Comparison of ENCODE assay signal across 29 mouse cellular contexts in the genomic region with DNA sequence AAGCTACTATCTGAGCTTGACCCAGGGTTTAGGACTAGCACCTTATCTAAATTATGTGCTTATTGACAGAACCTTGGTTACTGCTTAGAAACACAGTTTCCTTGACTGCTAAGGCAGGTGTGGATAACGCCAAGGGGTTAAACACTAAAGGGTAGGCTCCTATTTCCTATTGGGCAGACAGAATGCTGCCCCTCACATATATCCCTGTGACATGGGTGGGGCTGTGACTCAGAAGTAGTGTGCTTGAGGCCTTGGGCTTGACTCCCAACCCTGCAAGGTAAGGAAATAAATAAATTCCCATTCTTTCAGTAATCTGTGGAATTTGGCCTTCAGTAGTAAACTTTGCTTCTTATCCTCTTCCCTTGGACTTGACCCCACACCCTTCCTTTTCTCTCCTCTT.
DNase-seq lines count a peak whose midpoint lies in the region; ATAC-seq and TF ChIP-seq lines count a peak whose summit lies in the region.
"Had no signal": no experiment of that assay in that cellular context is flagged by ENCODE, and none has a peak within 500 bp of the region (broad histone marks: within the 10 kb centered on the region; RNA-seq: fewer than 3 reads in every experiment).

No protein-coding gene starts in this region.

- 62% methylated on average over 1 of the region's 1 CpGs for WGBS in heart, embryonic 15.5 days
- 40% methylated on average over 1 of the region's 1 CpGs for WGBS in lung, postnatal 0 days
- 41% methylated on average over 1 of the region's 1 CpGs for WGBS in intestine, postnatal 0 days
- WGBS in stomach, postnatal 0 days, result 58% methylated on average over 1 of the region's 1 CpGs
- 97% methylated on average over 1 of the region's 1 CpGs for WGBS in neural tube, embryonic 15.5 days

- DNase-seq in heart, adult 18-20 months, result no peak
- peak; percentile 75 for DNase-seq in lung, postnatal 0 days (ENCODE audit: low spot score)
- DNase-seq in lung, postnatal 4 days, result no peak
- DNase-seq in stomach, postnatal 0 days (ENCODE audit: low spot score), result peak; percentile 47
- DNase-seq in gastrocnemius, adult 2 months, result no peak
- DNase-seq: adrenal gland, postnatal 10 days; B cell, adult 2 months; cerebellum, adult 11 months; cerebellum, adult 9-10 months; embryo, embryonic 11 days; gastrocnemius, postnatal 36 days; kidney, adult 9 months; kidney, postnatal 10 days; liver, postnatal 0 days had no signal

- intact Hi-C loops in gastrocnemius, adult 2 months (cut with DNase I), result no loop called here

- H3K36me3 ChIP-seq in heart, embryonic 15.5 days, result no peaks in the 10 kb centered on the region
- H3K36me3 ChIP-seq in lung, postnatal 0 days (ENCODE audit: insufficient read depth, low read length), result no peaks in the 10 kb centered on the region
- no peaks in the 10 kb centered on the region for H3K36me3 ChIP-seq in intestine, postnatal 0 days (ENCODE audit: control insufficient read depth, insufficient read depth)
- no peaks in the 10 kb centered on the region for H3K36me3 ChIP-seq in stomach, postnatal 0 days (ENCODE audit: control insufficient read depth, insufficient read depth, low read length)
- H3K36me3 ChIP-seq in neural tube, embryonic 15.5 days, result no peaks in the 10 kb centered on the region
- H3K36me3 ChIP-seq: embryonic facial prominence, embryonic 12.5 days; hindbrain, embryonic 15.5 days; limb, embryonic 12.5 days; midbrain, embryonic 12.5 days; neural tube, embryonic 13.5 days had no signal

- no peak overlapping the region for H3K9ac ChIP-seq in heart, embryonic 15.5 days
- no peak overlapping the region for H3K9ac ChIP-seq in lung, postnatal 0 days (replicated peaks; ENCODE audit: low read depth)
- no peak overlapping the region for H3K9ac ChIP-seq in intestine, postnatal 0 days (ENCODE audit: low read depth, low read length)
- no peak overlapping the region for H3K9ac ChIP-seq in stomach, postnatal 0 days (ENCODE audit: low read length)
- H3K9ac ChIP-seq in neural tube, embryonic 15.5 days (replicated peaks), result no peak overlapping the region
- H3K9ac ChIP-seq: embryonic facial prominence, embryonic 12.5 days; hindbrain, embryonic 15.5 days; limb, embryonic 12.5 days; liver, postnatal 0 days; midbrain, embryonic 12.5 days; neural tube, embryonic 13.5 days had no signal

- H3K4me2 ChIP-seq in heart, embryonic 15.5 days, result no peak overlapping the region
- no peak overlapping the region for H3K4me2 ChIP-seq in lung, postnatal 0 days (replicated peaks; ENCODE audit: low read depth, low read length)
- peak overlapping the region; percentile 43; the same call in 1 of the 2 replicates for H3K4me2 ChIP-seq in intestine, postnatal 0 days (replicated peaks; ENCODE audit: low read depth)
- H3K4me2 ChIP-seq in stomach, postnatal 0 days (replicated peaks; ENCODE audit: low read depth), result no peak overlapping the region
- no peak overlapping the region for H3K4me2 ChIP-seq in neural tube, embryonic 15.5 days
- H3K4me2 ChIP-seq: embryonic facial prominence, embryonic 12.5 days; hindbrain, embryonic 15.5 days; limb, embryonic 12.5 days; liver, embryonic 11.5 days; midbrain, embryonic 12.5 days; neural tube, embryonic 13.5 days had no signal

- peak overlapping the region; percentile 17; the same call in 1 of the 2 replicates for H3K27ac ChIP-seq in heart, embryonic 15.5 days
- H3K27ac ChIP-seq in lung, postnatal 0 days (ENCODE audit: low read length), result peak overlapping the region; percentile 9; the same call in 1 of the 2 replicates
- peak overlapping the region; percentile 76; the same call in 1 of the 2 replicates for H3K27ac ChIP-seq in intestine, postnatal 0 days (ENCODE audit: low read depth, low read length)
- peak overlapping the region; percentile 25; the same call in 1 of the 2 replicates for H3K27ac ChIP-seq in stomach, postnatal 0 days (replicated peaks)
- no peak overlapping the region for H3K27ac ChIP-seq in neural tube, embryonic 15.5 days (replicated peaks)
- no peak overlapping the region for H3K27ac ChIP-seq in gastrocnemius, adult 2 months
- H3K27ac ChIP-seq: embryonic facial prominence, embryonic 12.5 days; hindbrain, embryonic 10.5 days; hindbrain, embryonic 15.5 days; limb, embryonic 12.5 days; midbrain, embryonic 12.5 days; neural tube, embryonic 13.5 days had no signal

- H3K27me3 ChIP-seq in heart, embryonic 15.5 days, result no peaks in the 10 kb centered on the region
- no peaks in the 10 kb centered on the region for H3K27me3 ChIP-seq in lung, postnatal 0 days (replicated peaks; ENCODE audit: insufficient read depth, low read length)
- no peaks in the 10 kb centered on the region for H3K27me3 ChIP-seq in intestine, postnatal 0 days (replicated peaks; ENCODE audit: control insufficient read depth, insufficient read depth, low read length)
- H3K27me3 ChIP-seq in stomach, postnatal 0 days (ENCODE audit: control insufficient read depth, insufficient read depth, low read length), result no peaks in the 10 kb centered on the region
- no peaks in the 10 kb centered on the region for H3K27me3 ChIP-seq in neural tube, embryonic 15.5 days (replicated peaks)
- H3K27me3 ChIP-seq: CH12.LX; embryonic facial prominence, embryonic 12.5 days; hindbrain, embryonic 15.5 days; limb, embryonic 12.5 days; megakaryocyte, embryonic 14.5 days; midbrain, embryonic 12.5 days; neural tube, embryonic 13.5 days had no signal

- H3K4me1 ChIP-seq in heart, embryonic 15.5 days (replicated peaks), result peaks cover 18% of the 10 kb centered on the region
- no peaks in the 10 kb centered on the region; the same call in 1 of the 2 replicates for H3K4me1 ChIP-seq in lung, postnatal 0 days (ENCODE audit: insufficient read depth, low read depth, low read length)
- H3K4me1 ChIP-seq in intestine, postnatal 0 days (replicated peaks; ENCODE audit: control insufficient read depth, insufficient read depth, low read length), result peaks cover 8% of the 10 kb centered on the region; the same call in 1 of the 2 replicates
- H3K4me1 ChIP-seq in stomach, postnatal 0 days (replicated peaks; ENCODE audit: control insufficient read depth, insufficient read depth), result no peaks in the 10 kb centered on the region
- H3K4me1 ChIP-seq in neural tube, embryonic 15.5 days, result peaks cover 13% of the 10 kb centered on the region

- TF ChIP-seq CTCF in lung, postnatal 0 days (IDR thresholded peaks at IDR 0.05), result no peak
- TF ChIP-seq CTCF in intestine, postnatal 0 days (IDR thresholded peaks at IDR 0.05; ENCODE audit: low read depth), result no peak
- no peak for TF ChIP-seq CTCF in stomach, postnatal 0 days (IDR thresholded peaks at IDR 0.05; ENCODE audit: low read depth)
- no peak for TF ChIP-seq CTCF in gastrocnemius, adult 2 months (IDR thresholded peaks at IDR 0.05)

- no peak for TF ChIP-seq EP300 in lung, postnatal 0 days (IDR thresholded peaks at IDR 0.05)
- TF ChIP-seq EP300 in stomach, postnatal 0 days (optimal IDR thresholded peaks at IDR 0.05), result no peak

- H3K9me3 ChIP-seq in heart, embryonic 15.5 days (replicated peaks), result no peaks in the 10 kb centered on the region
- H3K9me3 ChIP-seq in lung, postnatal 0 days (ENCODE audit: low read length), result no peaks in the 10 kb centered on the region
- H3K9me3 ChIP-seq in intestine, postnatal 0 days (ENCODE audit: control insufficient read depth), result no peaks in the 10 kb centered on the region
- H3K9me3 ChIP-seq in stomach, postnatal 0 days (ENCODE audit: control insufficient read depth, low read length), result no peaks in the 10 kb centered on the region
- no peaks in the 10 kb centered on the region for H3K9me3 ChIP-seq in neural tube, embryonic 15.5 days (replicated peaks)
- H3K9me3 ChIP-seq: embryonic facial prominence, embryonic 12.5 days; hindbrain, embryonic 10.5 days; hindbrain, embryonic 15.5 days; limb, embryonic 12.5 days; midbrain, embryonic 12.5 days; neural tube, embryonic 13.5 days had no signal

- ATAC-seq in heart, embryonic 15.5 days (replicated peaks; ENCODE audit: insufficient number of reproducible peaks, insufficient read depth, low FRiP score, low read depth), result no peak
- ATAC-seq in lung, postnatal 0 days, result peak; percentile 92
- peak; percentile 95 for ATAC-seq in intestine, postnatal 0 days
- peak; percentile 78 for ATAC-seq in stomach, postnatal 0 days (ENCODE audit: low FRiP score, low TSS enrichment)
- no peak for ATAC-seq in neural tube, embryonic 15.5 days (ENCODE audit: low FRiP score)
- ATAC-seq: forebrain, embryonic 14.5 days; inflammation-experienced regulatory T-cells, adult 6 months had no signal

- H3K4me3 ChIP-seq in heart, embryonic 15.5 days, result no peak overlapping the region
- H3K4me3 ChIP-seq in lung, postnatal 0 days (ENCODE audit: low read depth, low read length), result no peak overlapping the region
- no peak overlapping the region for H3K4me3 ChIP-seq in intestine, postnatal 0 days (ENCODE audit: low read depth, low read length)
- H3K4me3 ChIP-seq in stomach, postnatal 0 days (ENCODE audit: low read depth, low read length), result no peak overlapping the region
- no peak overlapping the region for H3K4me3 ChIP-seq in neural tube, embryonic 15.5 days (replicated peaks)
- H3K4me3 ChIP-seq in gastrocnemius, adult 2 months, result no peak overlapping the region
- H3K4me3 ChIP-seq: embryonic facial prominence, embryonic 12.5 days; hindbrain, embryonic 10.5 days; hindbrain, embryonic 15.5 days; limb, embryonic 12.5 days; megakaryocyte, embryonic 14.5 days; midbrain, embryonic 12.5 days; myocyte; neural tube, embryonic 13.5 days had no signal

Comparison
In these comparisons a context has a peak if more than half of its experiments do, and no peak if none do; other contexts are left out.
1. DNase-seq: peak in lung, postnatal 0 days (single experiment) and stomach, postnatal 0 days (single experiment); none in heart, adult 18-20 months (0 of 2), lung, postnatal 4 days (0 of 2) and gastrocnemius, adult 2 months (single experiment).
2. ATAC-seq: peak in lung, postnatal 0 days (single experiment), intestine, postnatal 0 days (single experiment) and stomach, postnatal 0 days (single experiment); none in heart, embryonic 15.5 days (single experiment) and neural tube, embryonic 15.5 days (single experiment).
3. H3K27ac ChIP-seq: peak in heart, embryonic 15.5 days (single experiment), lung, postnatal 0 days (single experiment), intestine, postnatal 0 days (single experiment) and stomach, postnatal 0 days (single experiment); none in neural tube, embryonic 15.5 days (single experiment) and gastrocnemius, adult 2 months (single experiment).